Mouse (Mus musculus): ENCODE data around the gene Dhrs3. TPM values are rescaled to one million over a fixed set of nuclear protein-coding genes. Genes with fewer than 3 reads are reported as not detected.

Dhrs3 gene
- polyA plus RNA-seq, 1 experiment from 2014 or later, result 35.6 TPM

DNA sequence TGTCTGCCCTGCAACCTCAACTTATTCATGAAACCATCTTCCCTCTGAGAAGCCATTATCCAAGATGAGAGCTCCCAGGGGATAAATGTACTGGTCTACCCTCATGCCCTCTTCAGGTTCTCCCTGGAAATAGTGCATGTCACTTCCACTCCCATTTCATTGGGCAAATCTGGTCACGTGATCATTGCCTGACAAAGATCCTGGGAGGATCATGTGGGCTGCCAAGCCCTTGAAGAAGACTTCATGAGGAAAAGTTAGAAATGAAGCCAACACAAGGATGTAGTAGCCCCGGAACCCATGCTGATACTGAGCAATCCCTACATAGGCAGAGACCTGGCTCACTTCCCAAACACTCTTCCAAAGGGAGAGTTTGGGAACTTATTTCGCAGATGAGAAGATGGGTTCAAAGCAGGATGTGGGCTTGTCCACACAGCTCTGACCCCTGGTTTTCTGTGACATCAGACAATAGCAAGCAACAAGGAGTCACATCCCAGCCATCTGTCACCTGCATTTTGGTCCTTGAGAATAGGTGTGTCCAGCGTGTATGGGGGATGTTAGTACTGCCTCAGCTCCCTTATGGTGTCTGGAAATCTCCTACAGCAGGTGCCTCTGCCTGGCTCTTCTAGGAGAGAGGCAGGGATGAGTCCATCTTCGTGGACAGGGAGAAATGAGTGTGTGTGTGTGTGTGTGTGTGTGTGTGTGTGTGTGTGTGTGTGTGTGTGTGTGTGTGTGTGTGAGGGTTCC is 36.2 kb downstream of the Dhrs3 start:
- H3K9me3 ChIP-seq, result no peaks in the 10 kb centered on the region
- no peak overlapping the region for H3K4me2 ChIP-seq
- H3K36me3 ChIP-seq (replicated peaks), result no peaks in the 10 kb centered on the region
- no peaks in the 10 kb centered on the region for H3K4me1 ChIP-seq
- 79% methylated on average over 5 of the region's 5 CpGs for WGBS
- no peak overlapping the region for H3K4me3 ChIP-seq
- ATAC-seq (replicated peaks), result no peak
- no peak overlapping the region for H3K27ac ChIP-seq
- no peak overlapping the region for H3K9ac ChIP-seq
- H3K27me3 ChIP-seq (replicated peaks), result no peaks in the 10 kb centered on the region

GRCm38 (mm10) chr4:144929811-144930221 is 37.2 kb downstream of the Dhrs3 start:
- no peaks in the 10 kb centered on the region for H3K27me3 ChIP-seq (replicated peaks)
- peak overlapping the region; percentile 23 for H3K27ac ChIP-seq
- no peaks in the 10 kb centered on the region for H3K36me3 ChIP-seq (replicated peaks)
- no peaks in the 10 kb centered on the region for H3K4me1 ChIP-seq
- 88% methylated on average over 1 of the region's 1 CpGs for WGBS
- no peaks in the 10 kb centered on the region for H3K9me3 ChIP-seq
- no peak overlapping the region for H3K4me3 ChIP-seq
- no peak overlapping the region for H3K9ac ChIP-seq
- H3K4me2 ChIP-seq, result no peak overlapping the region
- peak; percentile 85 for ATAC-seq (replicated peaks)

GRCm38 (mm10) chr4:144930366-144930765 is 37.7 kb downstream of the Dhrs3 start:
- ATAC-seq (replicated peaks), result peak; percentile 76
- H3K9me3 ChIP-seq, result no peaks in the 10 kb centered on the region
- no peak overlapping the region for H3K4me2 ChIP-seq
- no peaks in the 10 kb centered on the region for H3K4me1 ChIP-seq
- H3K36me3 ChIP-seq (replicated peaks), result no peaks in the 10 kb centered on the region
- no peak overlapping the region for H3K9ac ChIP-seq
- 46% methylated on average over 10 of the region's 10 CpGs for WGBS
- H3K27ac ChIP-seq, result peak overlapping the region; percentile 23
- H3K27me3 ChIP-seq (replicated peaks), result no peaks in the 10 kb centered on the region
- H3K4me3 ChIP-seq, result no peak overlapping the region

DNA sequence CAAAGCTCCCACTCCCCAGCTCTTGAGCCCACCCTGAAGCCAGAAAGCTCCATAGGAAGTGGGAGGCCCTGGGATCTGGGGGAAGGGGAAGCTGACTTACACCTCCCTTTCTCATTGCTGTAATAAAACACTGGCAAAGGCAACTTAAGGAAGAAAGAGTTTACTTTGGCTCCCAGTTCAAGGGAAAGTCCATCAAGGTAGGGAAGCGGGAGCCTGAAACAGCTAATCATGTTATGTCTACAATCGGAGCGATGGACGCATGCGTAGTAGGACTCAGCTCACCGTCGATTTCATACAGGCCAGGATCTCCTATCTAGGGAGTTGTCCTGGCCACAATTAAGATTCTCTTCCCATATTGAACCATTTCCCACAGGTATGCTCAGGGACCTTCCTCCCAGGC is 38.5 kb downstream of the Dhrs3 start:
- H3K27ac ChIP-seq, result peak overlapping the region; percentile 23; the same call in 1 of the 2 replicates
- no peaks in the 10 kb centered on the region for H3K9me3 ChIP-seq
- no peaks in the 10 kb centered on the region for H3K36me3 ChIP-seq (replicated peaks)
- no peaks in the 10 kb centered on the region for H3K27me3 ChIP-seq (replicated peaks)
- WGBS, result 90% methylated on average over 7 of the region's 7 CpGs
- no peak overlapping the region for H3K9ac ChIP-seq
- no peaks in the 10 kb centered on the region for H3K4me1 ChIP-seq
- H3K4me3 ChIP-seq, result no peak overlapping the region
- no peak for ATAC-seq (replicated peaks)
- no peak overlapping the region for H3K4me2 ChIP-seq

GRCm38 (mm10) chr4:144934501-144934900 is 41.9 kb downstream of the Dhrs3 start:
- ATAC-seq (replicated peaks), result no peak

GRCm38 (mm10) chr4:144936563-144937154 is 44.0 kb downstream of the Dhrs3 start:
- Histone ChIP-seq H3K4me1 (no peaks in the 10 kb centered on the region), H3K9ac (no peak overlapping the region), H3K36me3 (replicated peaks) (no peaks in the 10 kb centered on the region), H3K4me2 (no peak overlapping the region), H3K9me3 (no peaks in the 10 kb centered on the region), H3K27me3 (replicated peaks) (no peaks in the 10 kb centered on the region), H3K4me3 (no peak overlapping the region), H3K27ac (no peak overlapping the region)
- ATAC-seq (replicated peaks), result peak; percentile 86
- WGBS, result 75% methylated on average over 3 of the region's 3 CpGs

More at GRCm38 (mm10) chr4:144934501-144934900, 41.9 kb downstream of the Dhrs3 start:
- H3K9ac ChIP-seq, result no peak overlapping the region
- H3K27me3 ChIP-seq (replicated peaks), result no peaks in the 10 kb centered on the region
- H3K36me3 ChIP-seq (replicated peaks), result no peaks in the 10 kb centered on the region
- H3K4me2 ChIP-seq, result no peak overlapping the region
- no peak overlapping the region for H3K4me3 ChIP-seq
- no peak overlapping the region for H3K27ac ChIP-seq
- no peaks in the 10 kb centered on the region for H3K4me1 ChIP-seq
- H3K9me3 ChIP-seq, result no peaks in the 10 kb centered on the region
- 9% methylated on average over 1 of the region's 1 CpGs for WGBS

GRCm38 (mm10) chr4:144939847-144940411 is 47.3 kb downstream of the Dhrs3 start:
- Histone ChIP-seq H3K27me3 (replicated peaks) (no peaks in the 10 kb centered on the region), H3K4me2 (no peak overlapping the region), H3K9ac (no peak overlapping the region), H3K27ac (no peak overlapping the region), H3K4me3 (no peak overlapping the region), H3K36me3 (replicated peaks) (no peaks in the 10 kb centered on the region), H3K4me1 (no peaks in the 10 kb centered on the region), H3K9me3 (no peaks in the 10 kb centered on the region)
- ATAC-seq (replicated peaks), result no peak
- WGBS, result 81% methylated on average over 4 of the region's 4 CpGs

DNA sequence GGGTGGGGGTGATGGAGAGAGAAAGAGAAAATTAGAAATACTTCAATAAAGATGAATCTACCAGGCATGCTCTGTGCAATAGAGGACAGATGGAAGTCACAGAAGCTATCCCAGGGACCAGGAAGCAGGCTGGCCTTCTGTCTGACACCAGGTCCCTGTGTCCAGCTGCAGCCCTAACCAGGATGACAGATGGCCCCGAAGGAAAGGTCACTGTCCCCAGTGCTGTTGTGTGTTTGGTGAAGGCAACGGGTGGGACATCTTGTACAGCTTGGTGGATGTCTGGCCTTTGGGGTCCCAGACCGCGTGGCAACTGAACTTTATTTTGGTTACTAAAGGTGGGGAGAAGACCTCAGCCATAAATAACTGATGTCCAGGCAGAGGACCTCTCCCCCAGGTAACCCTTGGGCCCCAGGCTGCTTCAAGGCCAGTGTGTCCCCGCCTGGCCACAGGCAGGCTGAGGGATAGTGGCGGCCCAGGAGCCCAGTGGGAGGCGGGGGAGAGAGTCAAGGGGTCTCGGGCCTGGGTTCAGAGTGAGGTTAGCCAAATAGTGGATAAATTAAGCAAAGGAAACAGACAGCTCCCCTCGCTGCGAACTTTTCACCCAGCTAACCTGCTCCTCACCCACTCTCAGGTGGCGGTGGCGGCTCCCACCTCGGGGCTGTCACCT is 48.3 kb downstream of the Dhrs3 start:
- no peak for ATAC-seq (replicated peaks)
- no peak overlapping the region for H3K9ac ChIP-seq
- H3K4me3 ChIP-seq, result no peak overlapping the region
- H3K4me1 ChIP-seq, result no peaks in the 10 kb centered on the region
- no peak overlapping the region for H3K27ac ChIP-seq
- no peak overlapping the region for H3K4me2 ChIP-seq
- WGBS, result 83% methylated on average over 13 of the region's 13 CpGs
- H3K27me3 ChIP-seq (replicated peaks), result no peaks in the 10 kb centered on the region
- H3K36me3 ChIP-seq (replicated peaks), result no peaks in the 10 kb centered on the region
- H3K9me3 ChIP-seq, result no peaks in the 10 kb centered on the region

- Histone ChIP-seq H3K9me3 (no peaks in the 10 kb centered on the region), H3K36me3 (replicated peaks) (no peaks in the 10 kb centered on the region), H3K9ac (no peak overlapping the region), H3K4me3 (no peak overlapping the region), H3K27ac (no peak overlapping the region), H3K4me2 (no peak overlapping the region), H3K4me1 (no peaks in the 10 kb centered on the region), H3K27me3 (replicated peaks) (no peaks in the 10 kb centered on the region)
- 93% methylated on average over 3 of the region's 3 CpGs for WGBS
- no peak for ATAC-seq (replicated peaks)
Observed at GRCm38 (mm10) chr4:144942433-144942832, 49.8 kb downstream of the Dhrs3 start.

GRCm38 (mm10) chr4:144943273-144943672 is 50.6 kb downstream of the Dhrs3 start:
- Histone ChIP-seq H3K4me1 (no peaks in the 10 kb centered on the region), H3K4me3 (no peak overlapping the region), H3K9ac (no peak overlapping the region), H3K27ac (no peak overlapping the region), H3K9me3 (no peaks in the 10 kb centered on the region), H3K4me2 (no peak overlapping the region), H3K27me3 (replicated peaks) (no peaks in the 10 kb centered on the region), H3K36me3 (replicated peaks) (no peaks in the 10 kb centered on the region)
- WGBS, result 85% methylated on average over 5 of the region's 5 CpGs
- ATAC-seq (replicated peaks), result no peak

- Histone ChIP-seq H3K9me3 (no peaks in the 10 kb centered on the region), H3K27ac (no peak overlapping the region), H3K4me2 (no peak overlapping the region), H3K4me1 (0 out of 2 replicates have a peak, but pooled peaks cover 8% of the 10 kb centered on the region), H3K36me3 (replicated peaks) (no peaks in the 10 kb centered on the region), H3K9ac (no peak overlapping the region), H3K4me3 (no peak overlapping the region), H3K27me3 (replicated peaks) (no peaks in the 10 kb centered on the region)
- no peak for ATAC-seq (replicated peaks)
- WGBS, result 75% methylated on average over 6 of the region's 6 CpGs
Observed at GRCm38 (mm10) chr4:144947738-144948390, 55.2 kb downstream of the Dhrs3 start.

All from midbrain, embryonic 15.5 days (tissue).